In genomic region chr13:43720496-43720895, GRCm38 (mm10) we compare ENCODE assay signal across 27 mouse cellular contexts.
DNase-seq lines count a peak whose midpoint lies in the region; ATAC-seq and TF ChIP-seq lines count a peak whose summit lies in the region.
"Had no signal": no experiment of that assay in that cellular context is flagged by ENCODE, and none has a peak within 500 bp of the region (broad histone marks: within the 10 kb centered on the region; RNA-seq: fewer than 3 reads in every experiment).

No protein-coding gene starts in this region.

- no peaks in the 10 kb centered on the region for H3K4me1 ChIP-seq in forebrain, postnatal 0 days (ENCODE audit: insufficient read depth)
- peaks cover 16% of the 10 kb centered on the region for H3K4me1 ChIP-seq in forebrain, embryonic 10.5 days
- no peaks in the 10 kb centered on the region; the same call in 1 of the 2 replicates for H3K4me1 ChIP-seq in midbrain, embryonic 11.5 days (ENCODE audit: control insufficient read depth, insufficient read depth, low read length)
- H3K4me1 ChIP-seq in midbrain, embryonic 16.5 days (ENCODE audit: control insufficient read depth, insufficient read depth, low read length): peaks cover under 1% of the 10 kb centered on the region; the same call in 1 of the 2 replicates

- H3K36me3 ChIP-seq in forebrain, postnatal 0 days (ENCODE audit: insufficient read depth): no peaks in the 10 kb centered on the region
- H3K36me3 ChIP-seq in forebrain, embryonic 10.5 days (replicated peaks): no peaks in the 10 kb centered on the region
- H3K36me3 ChIP-seq in midbrain, embryonic 11.5 days (ENCODE audit: control insufficient read depth, insufficient read depth, low read length): no peaks in the 10 kb centered on the region
- H3K36me3 ChIP-seq in midbrain, embryonic 16.5 days (ENCODE audit: control insufficient read depth, insufficient read depth, low read length): no peaks in the 10 kb centered on the region
- H3K36me3 ChIP-seq: embryonic facial prominence, embryonic 10.5 days; embryonic facial prominence, embryonic 13.5 days; heart, embryonic 15.5 days had no signal

- peak; percentile 79 for ATAC-seq in forebrain, postnatal 0 days
- ATAC-seq in midbrain, embryonic 11.5 days (ENCODE audit: low FRiP score): no peak
- no peak for ATAC-seq in midbrain, embryonic 16.5 days
- ATAC-seq: activated CD4-positive, CD25-positive, alpha-beta regulatory T cell, adult 4 months; hindbrain, postnatal 0 days; inflammation-experienced regulatory T-cells, adult 6 months; intestine, embryonic 16.5 days had no signal

- no peak overlapping the region for H3K4me2 ChIP-seq in forebrain, postnatal 0 days (ENCODE audit: low read depth)
- no peak overlapping the region for H3K4me2 ChIP-seq in midbrain, embryonic 11.5 days
- no peak overlapping the region for H3K4me2 ChIP-seq in midbrain, embryonic 16.5 days (ENCODE audit: low read length)
- H3K4me2 ChIP-seq: embryonic facial prominence, embryonic 13.5 days; heart, embryonic 11.5 days; heart, embryonic 15.5 days; hindbrain, embryonic 14.5 days had no signal

- H3K27me3 ChIP-seq in forebrain, postnatal 0 days (ENCODE audit: insufficient read depth, low read length): no peaks in the 10 kb centered on the region
- no peaks in the 10 kb centered on the region for H3K27me3 ChIP-seq in forebrain, embryonic 10.5 days (ENCODE audit: poor library complexity, severe bottlenecking)
- H3K27me3 ChIP-seq in midbrain, embryonic 11.5 days (ENCODE audit: control insufficient read depth, insufficient read depth, low read length): no peaks in the 10 kb centered on the region
- no peaks in the 10 kb centered on the region for H3K27me3 ChIP-seq in midbrain, embryonic 16.5 days (ENCODE audit: control insufficient read depth, insufficient read depth, low read depth, low read length)
- H3K27me3 ChIP-seq: embryonic facial prominence, embryonic 13.5 days; heart, embryonic 15.5 days had no signal

- no peak overlapping the region for H3K9ac ChIP-seq in forebrain, postnatal 0 days
- H3K9ac ChIP-seq in midbrain, embryonic 11.5 days (ENCODE audit: low read length): no peak overlapping the region
- H3K9ac ChIP-seq in midbrain, embryonic 16.5 days (ENCODE audit: low read depth, low read length): no peak overlapping the region
- H3K9ac ChIP-seq: embryonic facial prominence, embryonic 13.5 days; heart, embryonic 15.5 days; hindbrain, embryonic 14.5 days had no signal

- H3K9me3 ChIP-seq in forebrain, postnatal 0 days (ENCODE audit: low read length): no peaks in the 10 kb centered on the region
- H3K9me3 ChIP-seq in forebrain, embryonic 10.5 days: no peaks in the 10 kb centered on the region
- H3K9me3 ChIP-seq in midbrain, embryonic 11.5 days (ENCODE audit: control insufficient read depth, low read length): no peaks in the 10 kb centered on the region
- no peaks in the 10 kb centered on the region for H3K9me3 ChIP-seq in midbrain, embryonic 16.5 days (replicated peaks; ENCODE audit: control insufficient read depth, low read length, poor library complexity, severe bottlenecking)
- H3K9me3 ChIP-seq: embryonic facial prominence, embryonic 10.5 days; embryonic facial prominence, embryonic 13.5 days; heart, embryonic 15.5 days had no signal

- TF ChIP-seq CTCF in forebrain, postnatal 0 days (IDR thresholded peaks at IDR 0.05; ENCODE audit: low read depth): no peak
- no peak for TF ChIP-seq CTCF in brain, embryonic 14.5 days (IDR thresholded peaks at IDR 0.05; ENCODE audit: borderline replicate concordance, extremely low read depth, insufficient read depth, insufficient read length)

- no peak overlapping the region for H3K27ac ChIP-seq in forebrain, postnatal 0 days (ENCODE audit: low read depth, low read length)
- H3K27ac ChIP-seq in forebrain, embryonic 10.5 days: no peak overlapping the region
- no peak overlapping the region for H3K27ac ChIP-seq in midbrain, embryonic 11.5 days (ENCODE audit: low read depth, low read length)
- no peak overlapping the region for H3K27ac ChIP-seq in midbrain, embryonic 16.5 days (ENCODE audit: low read length)
- H3K27ac ChIP-seq: embryonic facial prominence, embryonic 10.5 days; embryonic facial prominence, embryonic 13.5 days; heart, adult 2 months; heart, embryonic 15.5 days; hindbrain, embryonic 14.5 days; hindbrain, postnatal 0 days had no signal

- no peak overlapping the region for H3K4me3 ChIP-seq in forebrain, postnatal 0 days (ENCODE audit: low read depth, low read length)
- no peak overlapping the region for H3K4me3 ChIP-seq in forebrain, embryonic 10.5 days
- no peak overlapping the region for H3K4me3 ChIP-seq in midbrain, embryonic 11.5 days (ENCODE audit: low read depth, low read length)
- no peak overlapping the region for H3K4me3 ChIP-seq in midbrain, embryonic 16.5 days (ENCODE audit: low read depth, low read length)
- H3K4me3 ChIP-seq: embryonic facial prominence, embryonic 10.5 days; embryonic facial prominence, embryonic 13.5 days; erythroblast, embryonic 14.5 days; heart, adult 2 months; heart, embryonic 15.5 days had no signal

- no peak for TF ChIP-seq POLR2A in brain, embryonic 14.5 days (IDR thresholded peaks at IDR 0.05; ENCODE audit: borderline replicate concordance, extremely low read depth, insufficient read depth, insufficient read length, poor library complexity, severe bottlenecking)

- peak; percentile 56 to 61 for DNase-seq in cerebellum, postnatal 10 days
- DNase-seq in cerebellum, adult 11-12 months: no peak
- peak; percentile 63 for DNase-seq in forebrain, postnatal 0 days
- DNase-seq in forebrain, embryonic 10.5 days (ENCODE audit: extremely low spot score, low spot score): no peak
- DNase-seq in midbrain, embryonic 11.5 days (ENCODE audit: low spot score, missing footprints): peak; percentile 70
- DNase-seq in brain, embryonic 14.5 days (ENCODE audit: low read depth): peak; percentile 56
- DNase-seq: adrenal gland, adult 8-10 months; adrenal gland, postnatal 25 days; cerebellum, adult 2 months; cerebellum, adult 9-11 months; cerebellum, postnatal 36 days; embryo, embryonic 11 days; gastrocnemius, postnatal 25 days; heart, adult 2 months; heart, postnatal 10 days; heart, postnatal 4 days had no signal

- 45% methylated on average over 8 of the region's 8 CpGs for WGBS in forebrain, postnatal 0 days
- 83% methylated on average over 8 of the region's 8 CpGs for WGBS in forebrain, embryonic 10.5 days
- 85% methylated on average over 8 of the region's 8 CpGs for WGBS in midbrain, embryonic 11.5 days
- WGBS in midbrain, embryonic 16.5 days: 66% methylated on average over 8 of the region's 8 CpGs

Comparison
In these comparisons a context has a peak if more than half of its experiments do, and no peak if none do; other contexts are left out.
1. DNase-seq: peak in cerebellum, postnatal 10 days (2 of 2), forebrain, postnatal 0 days (single experiment), midbrain, embryonic 11.5 days (single experiment) and brain, embryonic 14.5 days (single experiment); none in cerebellum, adult 11-12 months (single experiment) and forebrain, embryonic 10.5 days (single experiment).